Mouse (Mus musculus) lung, postnatal 0 days (tissue): ENCODE measurements around the gene Ppargc1a. TPM values are rescaled to one million over a fixed set of nuclear protein-coding genes. Genes with fewer than 3 reads are reported as not detected.

Experiments used
- ATAC-seq: fragments of 200-750 bp; cut with Nextera tagmentation; 2 replicates; pipeline ENCODE4 v1.8.0; 2017; ENCODE audit warnings: moderate library complexity
- DNase-seq: peaks from one replicate; pipeline ENCODE4 v3.0.0-alpha.2; 2016; ENCODE audit warnings: low spot score
- H3K27ac ChIP-seq: fragments of 300-500 bp; sonication (generic); 2 replicates; pipeline ENCODE4 v1.5.1; 2014; ENCODE audit warnings: antibody characterized with exemption, mild to moderate bottlenecking, low read length, mixed read lengths
- H3K27me3 ChIP-seq: fragments of 300-500 bp; sonication (generic); replicated peaks from 2 replicates; pipeline ENCODE4 v1.6.1; 2014; ENCODE audit warnings: low read length, mixed read lengths; ENCODE audit not compliant: insufficient read depth
- H3K36me3 ChIP-seq: fragments of 300-500 bp; sonication (generic); 2 replicates; pipeline ENCODE4 v1.6.1; 2014; ENCODE audit warnings: low read length, mixed read lengths; ENCODE audit not compliant: insufficient read depth
- H3K4me1 ChIP-seq: fragments of 300-500 bp; sonication (generic); 2 replicates; pipeline ENCODE4 v1.6.1; 2014; ENCODE audit warnings: antibody characterized with exemption, low read depth, low read length, mixed read lengths; ENCODE audit not compliant: insufficient read depth
- H3K4me2 ChIP-seq: fragments of 300-500 bp; sonication (generic); replicated peaks from 2 replicates; pipeline ENCODE4 v1.6.1; 2014; ENCODE audit warnings: low read depth, mild to moderate bottlenecking, low read length, moderate library complexity, mixed read lengths
- H3K4me3 ChIP-seq: fragments of 300-500 bp; sonication (generic); 2 replicates; pipeline ENCODE4 v1.5.1; 2014; ENCODE audit warnings: low read depth, low read length
- H3K9ac ChIP-seq: fragments of 300-500 bp; sonication (generic); replicated peaks from 2 replicates; pipeline ENCODE4 v1.6.1; 2014; ENCODE audit warnings: low read depth, mild to moderate bottlenecking
- H3K9me3 ChIP-seq: fragments of 300-500 bp; sonication (generic); 2 replicates; pipeline ENCODE4 v1.6.1; 2016; ENCODE audit warnings: low read length, mixed read lengths
- CTCF ChIP-seq: IDR thresholded peaks from 2 replicates; pipeline ENCODE4 v1.5.1; 2016; ENCODE audit warnings: antibody characterized with exemption, mild to moderate bottlenecking
- EP300 ChIP-seq: IDR thresholded peaks from 2 replicates; pipeline ENCODE4 v1.6.1; 2016; ENCODE audit warnings: antibody characterized with exemption, mild to moderate bottlenecking, control low read depth
- WGBS: fragments of 180-500 bp; shearing (Covaris S2); extraction: QIAGEN DNeasy Blood & Tissue Kit; methylation state at CpG from one replicate; pipeline ENCODE4 v1.1.7; 2014; 5-methylcytosine and 5-hydroxymethylcytosine counted together
- polyA plus RNA-seq: library from polyadenylated mRNA; unstranded; fragments of >200 nt; fragmentation: Nextera tagmentation; extraction: Ambion mirVana; gene quantifications from 2 replicates; pipeline ENCODE4 v1.2.1, GENCODE M21; 2015

The Ppargc1a gene
- polyA plus RNA-seq, result 4.0 and 4.8 TPM in 2 replicates

GRCm38 (mm10) chr5:51567659-51568058 is at the start of gene Ppargc1a:
Gene Ppargc1a (minus strand): TSS chr5:51567726.
- WGBS, result 27% methylated on average over 6 of the region's 6 CpGs
- peak; percentile 86 for ATAC-seq

GRCm38 (mm10) chr5:51616877-51617276 is 49.4 kb upstream of the Ppargc1a start:
- no peak for DNase-seq
- ATAC-seq, result no peak
- 88% methylated on average over 1 of the region's 1 CpGs for WGBS

More at GRCm38 (mm10) chr5:51567659-51568058, at the start of gene Ppargc1a:
- Histone ChIP-seq H3K9ac (no peak within 1 kb of the TSS), H3K9me3 (no peaks in the 10 kb centered on the region), H3K27ac (no peak within 1 kb of the TSS), H3K27me3 (no peaks in the 10 kb centered on the region), H3K36me3 (no peaks in the 10 kb centered on the region), H3K4me1 (no peaks in the 10 kb centered on the region), H3K4me3 (no peak within 1 kb of the TSS), H3K4me2 (peak within 1 kb of the TSS; percentile 22; the same call in 1 of the 2 replicates)
- DNase-seq, result peak; percentile 64
- TF ChIP-seq EP300, result no peak
- no peak for TF ChIP-seq CTCF

GRCm38 (mm10) chr5:51612049-51612448 is 44.5 kb upstream of the Ppargc1a start:
- 89% methylated on average over 4 of the region's 4 CpGs for WGBS
- H3K4me1 ChIP-seq, result no peaks in the 10 kb centered on the region
- no peak overlapping the region for H3K27ac ChIP-seq
- ATAC-seq (no peak), DNase-seq (no peak)
- no peaks in the 10 kb centered on the region for H3K27me3 ChIP-seq
- no peak overlapping the region for H3K9ac ChIP-seq
- no peak overlapping the region for H3K4me3 ChIP-seq
- H3K9me3 ChIP-seq, result no peaks in the 10 kb centered on the region
- no peaks in the 10 kb centered on the region for H3K36me3 ChIP-seq
- H3K4me2 ChIP-seq, result no peak overlapping the region
- TF ChIP-seq CTCF (no peak), EP300 (no peak)

More at GRCm38 (mm10) chr5:51616877-51617276, 49.4 kb upstream of the Ppargc1a start:
- TF ChIP-seq EP300 (no peak), CTCF (no peak)
- no peaks in the 10 kb centered on the region for H3K9me3 ChIP-seq
- H3K27me3 ChIP-seq, result no peaks in the 10 kb centered on the region
- H3K4me1 ChIP-seq, result no peaks in the 10 kb centered on the region
- H3K27ac ChIP-seq, result no peak overlapping the region
- no peak overlapping the region for H3K9ac ChIP-seq
- H3K36me3 ChIP-seq, result no peaks in the 10 kb centered on the region
- H3K4me3 ChIP-seq, result no peak overlapping the region
- no peak overlapping the region for H3K4me2 ChIP-seq

- DNase-seq (peak; percentile 5), ATAC-seq (no peak)
- H3K4me3 ChIP-seq, result no peak overlapping the region
- H3K9me3 ChIP-seq, result no peaks in the 10 kb centered on the region
- H3K27me3 ChIP-seq, result no peaks in the 10 kb centered on the region
- no peak overlapping the region for H3K4me2 ChIP-seq
- no peak overlapping the region for H3K27ac ChIP-seq
- H3K4me1 ChIP-seq, result no peaks in the 10 kb centered on the region
- no peaks in the 10 kb centered on the region for H3K36me3 ChIP-seq
- no peak for TF ChIP-seq EP300
- WGBS, result 57% methylated on average over 6 of the region's 6 CpGs
- H3K9ac ChIP-seq, result no peak overlapping the region
Observed at GRCm38 (mm10) chr5:51607686-51608480, 40.4 kb upstream of the Ppargc1a start.

GRCm38 (mm10) chr5:51599549-51599948 is 32.0 kb upstream of the Ppargc1a start:
- Histone ChIP-seq H3K36me3 (no peaks in the 10 kb centered on the region), H3K9me3 (no peaks in the 10 kb centered on the region), H3K9ac (no peak overlapping the region), H3K4me3 (no peak overlapping the region), H3K27ac (no peak overlapping the region), H3K4me1 (no peaks in the 10 kb centered on the region), H3K4me2 (no peak overlapping the region), H3K27me3 (no peaks in the 10 kb centered on the region)
- TF ChIP-seq EP300, result no peak
- TF ChIP-seq CTCF, result no peak
- DNase-seq (no peak), ATAC-seq (no peak)
- WGBS, result 57% methylated on average over 6 of the region's 6 CpGs

- H3K36me3 ChIP-seq, result no peaks in the 10 kb centered on the region
- H3K4me2 ChIP-seq, result no peak overlapping the region
- no peak for ATAC-seq
- no peak overlapping the region for H3K27ac ChIP-seq
- no peak overlapping the region for H3K4me3 ChIP-seq
- DNase-seq, result no peak
- TF ChIP-seq CTCF, result no peak
- TF ChIP-seq EP300, result no peak
- peaks cover 4% of the 10 kb centered on the region; the same call in 1 of the 2 replicates for H3K4me1 ChIP-seq
- H3K27me3 ChIP-seq, result no peaks in the 10 kb centered on the region
- 88% methylated on average over 9 of the region's 9 CpGs for WGBS
- H3K9ac ChIP-seq, result no peak overlapping the region
- H3K9me3 ChIP-seq, result no peaks in the 10 kb centered on the region
Observed at GRCm38 (mm10) chr5:51595644-51596043, 28.1 kb upstream of the Ppargc1a start.
